Mouse (Mus musculus): ENCODE data around the gene Pip5k1b.

DNA sequence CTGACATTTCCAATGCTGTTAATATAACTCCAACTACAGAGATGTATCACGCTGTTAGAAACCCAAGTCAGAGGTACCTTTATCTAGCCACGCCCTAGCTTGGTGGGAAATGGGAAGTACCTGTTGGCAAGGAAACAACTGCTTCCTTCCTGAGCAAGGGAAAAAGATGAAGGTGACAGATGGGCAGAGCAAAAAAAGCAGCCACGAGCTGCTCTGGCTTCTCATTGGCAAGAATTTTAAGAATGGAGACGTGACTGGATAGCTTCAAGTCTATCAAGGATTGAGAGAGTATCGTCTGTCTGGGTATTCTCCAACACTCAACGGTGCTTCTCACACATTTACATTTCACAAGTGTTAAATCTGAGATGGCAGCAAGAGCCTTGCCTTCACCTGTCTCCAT, 80.4 kb downstream of the Pip5k1b start:
- TF ChIP-seq CTCF (IDR thresholded peaks at IDR 0.05; ENCODE audit: extremely low read depth, insufficient read depth, insufficient read length, insufficient replicate concordance): no peak
- no peak for TF ChIP-seq POLR2A (IDR thresholded peaks at IDR 0.05; ENCODE audit: low read depth, low read length)

Measured in spleen, adult 2 months (tissue).